Mouse (Mus musculus) forebrain, postnatal 0 days (tissue): ENCODE data around the gene Appl1. TPM values are rescaled to one million over a fixed set of nuclear protein-coding genes. Genes with fewer than 3 reads are reported as not detected.
"Not testable (repeated sequence)": the region's sequence is repeated elsewhere in the genome, so short reads cannot be mapped to it uniquely, and the experiment has no call there.

ENCODE experiments used
- ATAC-seq: fragments of 200-750 bp; cut with Nextera tagmentation; 2 replicates; pipeline ENCODE4 v1.8.0; 2017; ENCODE audit warnings: mild to moderate bottlenecking, moderate library complexity
- DNase-seq: peaks from one replicate; pipeline ENCODE4 v3.0.0-alpha.2; 2015
- H3K27ac ChIP-seq: fragments of 300-500 bp; sonication (generic); 2 replicates; pipeline ENCODE4 v1.5.1; 2014; ENCODE audit warnings: low read depth, mild to moderate bottlenecking, antibody characterized with exemption, low read length, moderate library complexity, mixed read lengths
- H3K27me3 ChIP-seq: fragments of 300-500 bp; sonication (generic); 2 replicates; pipeline ENCODE4 v1.6.1; 2014; ENCODE audit warnings: mild to moderate bottlenecking, low read length, mixed read lengths; ENCODE audit not compliant: insufficient read depth
- H3K36me3 ChIP-seq: fragments of 300-500 bp; sonication (generic); 2 replicates; pipeline ENCODE4 v1.6.1; 2014; ENCODE audit warnings: mild to moderate bottlenecking, moderate library complexity; ENCODE audit not compliant: insufficient read depth
- H3K4me1 ChIP-seq: fragments of 300-500 bp; sonication (generic); 2 replicates; pipeline ENCODE4 v1.6.1; 2014; ENCODE audit warnings: antibody characterized with exemption; ENCODE audit not compliant: insufficient read depth
- H3K4me2 ChIP-seq: fragments of 300-500 bp; sonication (generic); 2 replicates; pipeline ENCODE4 v1.6.1; 2014; ENCODE audit warnings: low read depth, mild to moderate bottlenecking, moderate library complexity
- H3K4me3 ChIP-seq: fragments of 300-500 bp; sonication (generic); 2 replicates; pipeline ENCODE4 v1.5.1; 2014; ENCODE audit warnings: low read depth, low read length, mixed read lengths
- H3K9ac ChIP-seq: fragments of 300-500 bp; sonication (generic); 2 replicates; pipeline ENCODE4 v1.6.1; 2014; ENCODE audit warnings: mild to moderate bottlenecking
- H3K9me3 ChIP-seq: fragments of 300-500 bp; sonication (generic); 2 replicates; pipeline ENCODE4 v1.6.1; 2016; ENCODE audit warnings: low read length
- CTCF ChIP-seq: sonication (generic); IDR thresholded peaks from 2 replicates; pipeline ENCODE4 v1.5.1; 2016; ENCODE audit warnings: antibody characterized with exemption, control low read depth, low read depth
- WGBS: fragments of 180-500 bp; shearing (Covaris S2); extraction: QIAGEN DNeasy Blood & Tissue Kit; methylation state at CpG from one replicate; pipeline ENCODE4 v1.1.7; 2014; 5-methylcytosine and 5-hydroxymethylcytosine counted together
- polyA plus RNA-seq: library from polyadenylated mRNA; unstranded; fragments of >200 nt; fragmentation: Nextera tagmentation; extraction: Ambion mirVana; gene quantifications from 2 replicates; pipeline ENCODE4 v1.2.1, GENCODE M21; 2015
- total RNA-seq: library from RNA; depleted of rRNA; stranded (reverse); fragments of >200 nt; gene quantifications from 2 replicates; pipeline ENCODE4 v1.2.3, GENCODE M21; 2014

Gene Appl1
- total and polyA plus RNA-seq, 2 experiments from 2014 or later, result 63.9 to 81.2 TPM

DNA sequence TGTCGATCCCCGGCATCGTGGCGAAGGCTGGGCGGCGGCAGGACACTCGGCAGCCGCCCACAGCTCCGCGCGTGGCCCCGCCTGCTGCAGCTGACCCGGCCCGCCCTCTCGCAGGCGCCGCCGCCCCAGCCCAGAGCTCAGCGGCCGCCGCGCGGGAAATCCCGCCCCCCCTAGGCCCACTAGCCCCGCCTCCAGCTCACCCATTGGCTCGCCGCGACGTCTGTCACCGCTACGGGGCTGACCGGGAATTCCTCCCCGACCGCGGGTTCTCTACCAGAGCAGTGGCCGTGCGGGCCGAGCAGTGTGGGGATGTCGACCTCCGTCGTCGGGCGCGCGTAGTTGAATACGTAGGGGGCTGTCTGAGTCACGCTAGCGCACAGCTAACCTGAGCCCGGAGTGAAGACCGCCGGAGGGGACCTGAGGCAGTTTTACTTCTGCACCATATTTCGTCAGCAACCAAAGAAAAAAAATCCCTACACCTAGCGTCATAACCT lies 546 bp downstream of the Appl1 start:
- no peaks in the 10 kb centered on the region for H3K9me3 ChIP-seq
- ATAC-seq, result peak; percentile 99

DNA sequence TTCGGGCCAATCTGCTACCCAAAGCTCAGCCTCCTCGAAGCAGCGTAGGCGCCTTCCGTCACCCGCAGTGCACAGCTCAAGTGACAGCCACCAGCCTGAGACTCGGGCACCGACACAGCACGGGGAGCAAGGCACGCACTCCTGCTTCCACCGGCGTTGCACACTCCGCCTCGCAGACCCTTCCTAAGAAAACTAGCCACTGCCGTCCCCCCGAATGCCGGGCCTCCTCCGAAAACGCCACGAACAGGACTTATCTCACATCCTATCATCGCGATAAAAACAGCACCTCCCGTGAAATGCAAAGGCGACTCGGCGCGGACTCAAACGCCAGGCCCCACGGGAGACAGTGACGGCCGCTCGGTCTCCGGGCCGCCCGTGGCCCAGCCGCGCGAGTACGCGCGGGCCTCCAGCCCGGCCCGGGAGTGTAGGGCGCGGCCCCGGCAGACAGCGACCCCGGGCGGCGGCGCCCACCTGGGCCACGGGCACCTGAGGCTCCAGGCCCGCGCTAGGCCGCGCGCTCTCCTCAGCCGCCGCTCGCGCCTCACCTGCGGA lies 1.1 kb downstream of the Appl1 start:
- peaks cover 14% of the 10 kb centered on the region for H3K4me1 ChIP-seq

More for the DNA sequence above, 546 bp downstream of the Appl1 start:
- Histone ChIP-seq H3K4me2 (peak overlapping the region; percentile 64), H3K4me3 (peak overlapping the region; percentile 99), H3K9ac (peak overlapping the region; percentile 97), H3K27ac (peak overlapping the region; percentile 91), H3K4me1 (peaks cover 14% of the 10 kb centered on the region), H3K27me3 (no peaks in the 10 kb centered on the region), H3K36me3 (no peaks in the 10 kb centered on the region)
- no peak; the same call in 1 of the 2 replicates for TF ChIP-seq CTCF
- WGBS, result under 1% methylated on average over 52 of the region's 53 CpGs
- peak; percentile 97 for DNase-seq

DNA sequence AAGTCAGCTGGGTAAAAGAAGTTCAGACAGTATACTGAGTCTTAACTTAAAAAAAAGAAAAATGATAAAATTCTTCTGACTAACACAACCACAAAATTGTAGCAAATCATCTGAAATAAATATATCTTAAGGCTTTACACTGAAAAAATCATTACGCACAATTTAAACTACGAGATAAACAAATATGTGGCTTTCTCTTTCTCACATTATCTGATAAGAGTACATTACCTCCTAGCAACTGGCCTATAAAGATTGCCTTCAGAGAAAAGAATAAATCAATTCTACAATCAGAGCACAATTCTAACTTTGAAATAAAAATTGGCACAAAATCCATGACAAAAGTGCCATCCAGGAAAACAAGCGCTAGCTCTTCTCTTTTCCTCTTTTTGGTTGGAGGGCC lies 1.9 kb downstream of the Appl1 start:
- H3K9me3 ChIP-seq, result no peaks in the 10 kb centered on the region
- H3K4me3 ChIP-seq, result peak overlapping the region; percentile 99
- no peaks in the 10 kb centered on the region for H3K36me3 ChIP-seq
- peaks cover 14% of the 10 kb centered on the region for H3K4me1 ChIP-seq
- DNase-seq (no peak), ATAC-seq (no peak)
- 71% methylated on average over 3 of the region's 3 CpGs for WGBS
- no peaks in the 10 kb centered on the region for H3K27me3 ChIP-seq
- no peak overlapping the region for H3K27ac ChIP-seq
- peak overlapping the region; percentile 64 for H3K4me2 ChIP-seq
- peak overlapping the region; percentile 97 for H3K9ac ChIP-seq
- no peak for TF ChIP-seq CTCF

More for the DNA sequence above, 1.1 kb downstream of the Appl1 start:
- Histone ChIP-seq H3K4me3 (peak overlapping the region; percentile 99), H3K9ac (peak overlapping the region; percentile 97), H3K4me2 (peak overlapping the region; percentile 64), H3K36me3 (no peaks in the 10 kb centered on the region), H3K9me3 (no peaks in the 10 kb centered on the region), H3K27me3 (no peaks in the 10 kb centered on the region), H3K27ac (peak overlapping the region; percentile 91)
- under 1% methylated on average over 48 of the region's 62 CpGs for WGBS
- TF ChIP-seq CTCF, result 0 out of 2 replicates have a peak, but pooled peaks have one; percentile 2
- DNase-seq (peak; percentile 80), ATAC-seq (peak; percentile 83)

DNA sequence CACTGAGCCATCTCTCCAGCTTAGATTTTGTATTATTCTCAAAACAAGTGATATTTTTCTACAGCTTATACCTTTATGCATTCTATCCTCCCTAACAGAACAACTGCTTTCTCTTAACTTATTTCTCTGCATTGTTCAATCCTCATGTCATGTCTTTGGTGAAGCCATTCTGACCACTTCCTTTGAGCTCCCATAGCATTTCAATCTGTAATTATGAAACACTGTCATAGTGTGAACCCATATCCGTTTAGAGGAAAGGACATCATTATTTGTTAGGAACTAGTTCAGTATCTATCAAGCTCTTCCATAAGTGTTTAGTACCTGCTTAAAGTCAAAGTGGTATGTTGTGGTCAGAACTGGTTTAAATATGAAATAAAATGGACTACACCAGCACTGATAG lies 10.5 kb downstream of the Appl1 start:
- Histone ChIP-seq H3K36me3 (peaks cover 25% of the 10 kb centered on the region), H3K27ac (no peak overlapping the region), H3K4me2 (no peak overlapping the region), H3K9ac (no peak overlapping the region), H3K9me3 (no peaks in the 10 kb centered on the region), H3K27me3 (no peaks in the 10 kb centered on the region), H3K4me1 (no peaks in the 10 kb centered on the region), H3K4me3 (no peak overlapping the region)
- TF ChIP-seq CTCF, result no peak
- DNase-seq, result no peak
- WGBS, result 91% methylated on average over 1 of the region's 1 CpGs
- ATAC-seq, result no peak

DNA sequence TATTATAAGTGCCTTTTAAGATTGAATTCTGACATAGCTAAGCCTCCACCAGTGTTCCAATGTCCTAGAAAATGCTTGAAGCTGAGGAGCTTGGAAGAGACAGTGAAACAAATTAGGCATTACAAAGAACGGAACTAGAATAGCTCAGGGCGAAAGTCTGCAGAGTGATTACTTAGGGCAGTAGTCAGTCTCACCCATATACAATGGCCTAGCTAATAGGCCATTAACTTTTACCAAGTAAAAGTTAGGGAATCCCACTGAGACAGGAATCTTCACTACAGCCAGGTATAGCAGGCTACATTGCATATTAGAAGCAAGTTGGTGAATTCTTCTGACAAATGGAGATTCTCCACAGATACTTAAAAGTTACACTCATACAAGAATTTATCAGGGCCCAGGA lies 14.9 kb downstream of the Appl1 start:
- DNase-seq, H3K4me2 ChIP-seq, H3K4me1 ChIP-seq, H3K27ac ChIP-seq, H3K9ac ChIP-seq, H3K9me3 ChIP-seq, H3K4me3 ChIP-seq, H3K27me3 ChIP-seq, ATAC-seq: not testable (repeated sequence)
- peaks cover 22% of the 10 kb centered on the region for H3K36me3 ChIP-seq
- WGBS, result 75% methylated on average over 2 of the region's 2 CpGs

DNA sequence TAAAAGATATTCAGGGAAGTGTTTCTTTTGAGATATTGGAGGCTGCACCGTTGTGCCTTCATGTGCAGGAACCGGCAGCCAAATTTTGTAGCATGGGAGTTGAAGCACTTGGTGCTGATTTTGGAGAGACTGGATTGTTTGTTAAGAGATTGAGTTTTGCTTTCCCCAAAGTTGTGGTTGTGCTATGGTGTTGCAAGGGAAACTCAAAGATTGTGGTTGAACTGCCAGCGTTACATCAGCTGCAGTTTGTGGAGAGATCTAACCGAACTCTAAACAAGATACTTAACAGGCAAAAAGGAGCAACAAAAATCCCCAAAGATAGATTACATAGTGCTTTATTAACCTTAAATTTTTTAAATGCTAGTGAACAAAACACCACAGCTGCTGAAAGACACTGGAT lies 35.5 kb downstream of the Appl1 start:
- no peak for DNase-seq
- 90% methylated on average over 4 of the region's 4 CpGs for WGBS
- no peak overlapping the region for H3K4me2 ChIP-seq
- no peak for TF ChIP-seq CTCF
- no peaks in the 10 kb centered on the region for H3K27me3 ChIP-seq
- H3K4me1 ChIP-seq, result no peaks in the 10 kb centered on the region
- H3K9ac ChIP-seq, result no peak overlapping the region
- no peak overlapping the region for H3K27ac ChIP-seq
- ATAC-seq, result no peak
- no peak overlapping the region for H3K4me3 ChIP-seq
- no peaks in the 10 kb centered on the region for H3K9me3 ChIP-seq
- H3K36me3 ChIP-seq, result peaks cover 22% of the 10 kb centered on the region

DNA sequence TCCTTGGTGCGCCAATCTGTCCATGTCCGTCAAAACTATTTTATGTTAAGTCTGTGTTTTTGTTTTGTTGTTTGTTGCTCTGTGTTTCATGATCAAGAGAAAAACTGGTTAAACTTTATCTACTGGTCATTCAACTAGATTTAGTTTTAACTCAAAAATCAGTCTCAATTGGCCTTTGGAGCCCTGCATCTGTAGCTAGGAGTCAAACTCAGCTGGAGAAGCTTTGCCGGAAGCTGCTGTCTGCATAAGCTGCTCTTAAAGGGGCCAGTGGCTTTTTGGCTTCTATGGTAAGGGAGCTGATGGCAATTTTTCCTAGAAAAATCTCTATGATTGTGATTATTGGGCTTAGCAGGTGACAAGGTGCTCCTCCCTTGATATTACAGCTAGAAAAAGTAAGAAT lies 36.1 kb downstream of the Appl1 start:
- no peak overlapping the region for H3K4me3 ChIP-seq
- no peaks in the 10 kb centered on the region for H3K4me1 ChIP-seq
- no peak for TF ChIP-seq CTCF
- no peak for DNase-seq
- H3K9ac ChIP-seq, result no peak overlapping the region
- no peaks in the 10 kb centered on the region for H3K9me3 ChIP-seq
- no peak overlapping the region for H3K27ac ChIP-seq
- peaks cover 22% of the 10 kb centered on the region for H3K36me3 ChIP-seq
- ATAC-seq, result no peak
- no peak overlapping the region for H3K4me2 ChIP-seq
- WGBS, result 87% methylated on average over 3 of the region's 3 CpGs
- H3K27me3 ChIP-seq, result no peaks in the 10 kb centered on the region
